Mouse (Mus musculus) adrenal gland, adult 2 months (tissue): ENCODE data around the gene Olfr514. TPM values are rescaled to one million over a fixed set of nuclear protein-coding genes. Genes with fewer than 3 reads are reported as not detected.

Experiments used
- DNase-seq: peaks from one replicate; pipeline ENCODE4 v3.0.0; 2021
- long read RNA-seq: library from polyadenylated mRNA; stranded (forward); transcript quantifications from one replicate; pipeline ENCODE4 v2.0.0, GENCODE M21; 2021
- polyA plus RNA-seq: library from polyadenylated mRNA; depleted of rRNA; stranded (reverse); fragments of >200 nt; gene quantifications from 2 replicates; pipeline ENCODE4 v1.2.3, GENCODE M21; 2012; rRNA removed
- total RNA-seq, 2 experiments: library from RNA; stranded (reverse); gene quantifications; 2 replicates each; pipeline ENCODE4 v1.2.3; 2021

The Olfr514 gene
- total RNA-seq, result not detected
- not detected in 2 replicates for polyA plus RNA-seq
- long read RNA-seq, result 0 reads

GRCm38 (mm10) chr7:108825897-108826296 is at the start of gene Olfr514:
Olfr514 (minus strand) TSS chr7:108825997.
- DNase-seq, result no peak

- no peak for DNase-seq
Observed at GRCm38 (mm10) chr7:108872279-108872678, 46.5 kb upstream of the Olfr514 start, which contains the start of gene Olfr517. Olfr517 (minus strand) TSS chr7:108872379.

- DNase-seq, result no peak
Observed at GRCm38 (mm10) chr7:108850429-108850828, 24.6 kb upstream of the Olfr514 start, which contains the start of gene Olfr516. Olfr516 (minus strand) TSS chr7:108850529.

GRCm38 (mm10) chr7:108814593-108815215 is 11.1 kb downstream of the Olfr514 start:
- DNase-seq, result peak; percentile 6

GRCm38 (mm10) chr7:108797205-108797933 is 28.4 kb downstream of the Olfr514 start:
- no peak for DNase-seq

Other genes with a start within 250 kb of the Olfr514 start
- not detected for gene Olfr506, start 215.2 kb downstream of the Olfr514 start, total RNA-seq
- gene Olfr506, start 215.2 kb downstream of the Olfr514 start, polyA plus RNA-seq, result not detected in 2 replicates
- not detected for gene Olfr507, start 204.2 kb downstream of the Olfr514 start, total RNA-seq
- not detected in 2 replicates for gene Olfr507, start 204.2 kb downstream of the Olfr514 start, polyA plus RNA-seq
- gene Olfr508, start 196.0 kb downstream of the Olfr514 start, total RNA-seq, result not detected
- gene Olfr508, start 196.0 kb downstream of the Olfr514 start, polyA plus RNA-seq, result not detected in 2 replicates
- gene Olfr509, start 174.1 kb downstream of the Olfr514 start, total RNA-seq, result not detected
- not detected in 2 replicates for gene Olfr509, start 174.1 kb downstream of the Olfr514 start, polyA plus RNA-seq
- not detected for gene Olfr510, start 159.6 kb downstream of the Olfr514 start, total RNA-seq
- gene Olfr510, start 159.6 kb downstream of the Olfr514 start, polyA plus RNA-seq, result not detected in 2 replicates
- not detected for gene Olfr512, start 112.7 kb downstream of the Olfr514 start, total RNA-seq
- not detected in 2 replicates for gene Olfr512, start 112.7 kb downstream of the Olfr514 start, polyA plus RNA-seq
- gene Olfr513, start 75.0 kb downstream of the Olfr514 start, total RNA-seq, result not detected
- not detected in 2 replicates for gene Olfr513, start 75.0 kb downstream of the Olfr514 start, polyA plus RNA-seq
- gene Olfr516, start 24.5 kb upstream of the Olfr514 start, total RNA-seq, result not detected
- gene Olfr516, start 24.5 kb upstream of the Olfr514 start, polyA plus RNA-seq, result not detected in 2 replicates
- not detected for gene Olfr517, start 46.4 kb upstream of the Olfr514 start, total RNA-seq
- not detected in 2 replicates for gene Olfr517, start 46.4 kb upstream of the Olfr514 start, polyA plus RNA-seq
- not detected for gene Olfr518, start 59.0 kb upstream of the Olfr514 start, total RNA-seq
- not detected in 2 replicates for gene Olfr518, start 59.0 kb upstream of the Olfr514 start, polyA plus RNA-seq
- gene Olfr519, start 68.4 kb upstream of the Olfr514 start, total RNA-seq, result not detected
- gene Olfr519, start 68.4 kb upstream of the Olfr514 start, polyA plus RNA-seq, result not detected in 2 replicates
- gene Nlrp10, start 104.2 kb upstream of the Olfr514 start, total RNA-seq, result under 1 TPM; 0.17 to 0.61 TPM
- 0.02 TPM in 2 replicates for gene Nlrp10, start 104.2 kb upstream of the Olfr514 start, polyA plus RNA-seq
- gene Eif3f, start 108.4 kb upstream of the Olfr514 start, total RNA-seq, result 100 to 1,000 TPM; 118 to 158 TPM
- gene Eif3f, start 108.4 kb upstream of the Olfr514 start, polyA plus RNA-seq, result 634 and 641 TPM in 2 replicates
- gene Tub, start 124.3 kb upstream of the Olfr514 start, total RNA-seq, result 10 to 100 TPM; 25.9 to 41.5 TPM
- 13.1 and 26.2 TPM in 2 replicates for gene Tub, start 124.3 kb upstream of the Olfr514 start, polyA plus RNA-seq